In the genomic region with DNA sequence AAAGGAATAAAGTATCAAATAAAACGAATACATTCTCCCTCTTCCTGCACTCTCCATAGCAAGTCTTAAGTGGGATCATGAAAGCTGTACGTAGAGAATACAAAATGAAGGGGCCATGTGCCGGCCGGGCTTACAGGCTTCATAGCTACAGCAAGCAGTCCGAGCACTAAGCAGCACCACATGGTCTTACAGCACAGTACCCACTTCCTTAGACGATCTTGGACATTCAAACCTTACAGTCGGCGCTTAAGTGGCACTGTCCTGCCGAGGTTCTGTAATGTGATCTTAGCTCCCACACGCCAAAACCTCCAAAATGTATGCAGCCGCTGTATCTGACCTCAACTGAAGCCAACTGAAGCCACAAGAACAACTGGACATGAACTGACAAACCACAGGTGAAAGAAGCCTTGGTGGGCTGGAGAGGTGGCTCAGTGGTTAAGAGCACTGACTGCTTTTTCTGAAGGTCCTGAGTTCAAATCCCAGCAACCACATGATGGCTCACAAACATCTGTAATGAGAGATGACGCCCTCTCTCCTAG, we compare ENCODE assay signal across 17 mouse cellular contexts. TPM values are rescaled to one million over a fixed set of nuclear protein-coding genes. Genes with fewer than 3 reads are reported as not detected.
A peak's percentile ranks its signal among the peaks of the same experiment; 100 is the strongest.
DNase-seq lines count a peak whose midpoint lies in the region; ATAC-seq and TF ChIP-seq lines count a peak whose summit lies in the region.
"Had no signal": no experiment of that assay in that cellular context is flagged by ENCODE, and none has a peak within 500 bp of the region (broad histone marks: within the 10 kb centered on the region; RNA-seq: fewer than 3 reads in every experiment).

No protein-coding gene starts in this region.

- 76% methylated on average over 12 of the region's 12 CpGs for WGBS in intestine, embryonic 15.5 days
- 82% methylated on average over 12 of the region's 12 CpGs for WGBS in intestine, embryonic 16.5 days
- WGBS in stomach, embryonic 14.5 days, result 78% methylated on average over 12 of the region's 12 CpGs
- 77% methylated on average over 12 of the region's 12 CpGs for WGBS in stomach, postnatal 0 days
- 78% methylated on average over 12 of the region's 12 CpGs for WGBS in stomach, embryonic 15.5 days

- H3K36me3 ChIP-seq in intestine, embryonic 15.5 days, result no peaks in the 10 kb centered on the region
- H3K36me3 ChIP-seq in intestine, embryonic 16.5 days (ENCODE audit: control insufficient read depth, insufficient read depth, low read length), result no peaks in the 10 kb centered on the region
- no peaks in the 10 kb centered on the region for H3K36me3 ChIP-seq in stomach, embryonic 14.5 days (ENCODE audit: control insufficient read depth, insufficient read depth, low read length)
- H3K36me3 ChIP-seq in stomach, postnatal 0 days (ENCODE audit: control insufficient read depth, insufficient read depth, low read length), result no peaks in the 10 kb centered on the region
- no peaks in the 10 kb centered on the region for H3K36me3 ChIP-seq in stomach, embryonic 15.5 days
- H3K36me3 ChIP-seq: limb, embryonic 13.5 days; neural tube, embryonic 13.5 days had no signal

- no peaks in the 10 kb centered on the region for H3K27me3 ChIP-seq in intestine, embryonic 15.5 days (replicated peaks)
- H3K27me3 ChIP-seq in intestine, embryonic 16.5 days (replicated peaks; ENCODE audit: control insufficient read depth, insufficient read depth, low read length), result no peaks in the 10 kb centered on the region
- H3K27me3 ChIP-seq in stomach, embryonic 14.5 days (ENCODE audit: control insufficient read depth, insufficient read depth, low read length), result no peaks in the 10 kb centered on the region
- no peaks in the 10 kb centered on the region for H3K27me3 ChIP-seq in stomach, postnatal 0 days (ENCODE audit: control insufficient read depth, insufficient read depth, low read length)
- H3K27me3 ChIP-seq in stomach, embryonic 15.5 days (replicated peaks), result no peaks in the 10 kb centered on the region
- H3K27me3 ChIP-seq: limb, embryonic 13.5 days; neural tube, embryonic 13.5 days had no signal

- no peaks in the 10 kb centered on the region for H3K9me3 ChIP-seq in intestine, embryonic 15.5 days
- H3K9me3 ChIP-seq in intestine, embryonic 16.5 days (ENCODE audit: control insufficient read depth, low read length), result no peaks in the 10 kb centered on the region
- H3K9me3 ChIP-seq in stomach, embryonic 14.5 days (ENCODE audit: control insufficient read depth, low read depth, low read length), result no peaks in the 10 kb centered on the region
- H3K9me3 ChIP-seq in stomach, postnatal 0 days (ENCODE audit: control insufficient read depth, low read length), result no peaks in the 10 kb centered on the region
- H3K9me3 ChIP-seq in stomach, embryonic 15.5 days, result no peaks in the 10 kb centered on the region
- H3K9me3 ChIP-seq: limb, embryonic 13.5 days; neural tube, embryonic 13.5 days had no signal

- no peak for DNase-seq in stomach, postnatal 0 days (ENCODE audit: low spot score)
- DNase-seq in adrenal gland, adult 2 months, result no peak
- no peak for DNase-seq in frontal cortex, postnatal 10 days (ENCODE audit: low spot score in 2 of 2)
- DNase-seq: cerebellum, adult 11-12 months; heart, postnatal 36 days; kidney, postnatal 14 days; thymus, adult 18-20 months had no signal

- no peak for ATAC-seq in intestine, embryonic 15.5 days
- ATAC-seq in intestine, embryonic 16.5 days, result no peak
- ATAC-seq in stomach, embryonic 14.5 days (ENCODE audit: insufficient number of reproducible peaks, insufficient read depth, low FRiP score, low read depth), result no peak
- ATAC-seq in stomach, postnatal 0 days (ENCODE audit: low FRiP score, low TSS enrichment), result no peak
- peak; percentile 69 for ATAC-seq in granulocyte monocyte progenitor cell, adult 5-6 weeks (replicated peaks; ENCODE audit: poor library complexity, severe bottlenecking)
- no peak for ATAC-seq in stomach, embryonic 15.5 days (ENCODE audit: insufficient read depth, low FRiP score, low read depth)
- ATAC-seq: hindbrain, postnatal 0 days; midbrain, embryonic 16.5 days had no signal

- no peak overlapping the region for H3K4me3 ChIP-seq in intestine, embryonic 15.5 days (replicated peaks)
- H3K4me3 ChIP-seq in intestine, embryonic 16.5 days (ENCODE audit: low read length), result no peak overlapping the region
- H3K4me3 ChIP-seq in stomach, embryonic 14.5 days (ENCODE audit: low read depth, low read length), result no peak overlapping the region
- H3K4me3 ChIP-seq in stomach, postnatal 0 days (ENCODE audit: low read depth, low read length), result no peak overlapping the region
- no peak overlapping the region for H3K4me3 ChIP-seq in stomach, embryonic 15.5 days (replicated peaks)
- H3K4me3 ChIP-seq: limb, embryonic 13.5 days; neural tube, embryonic 13.5 days had no signal

- H3K9ac ChIP-seq in intestine, embryonic 15.5 days, result no peak overlapping the region
- H3K9ac ChIP-seq in intestine, embryonic 16.5 days (ENCODE audit: low read depth, low read length), result no peak overlapping the region
- no peak overlapping the region for H3K9ac ChIP-seq in stomach, embryonic 14.5 days (replicated peaks; ENCODE audit: low read depth, low read length)
- H3K9ac ChIP-seq in stomach, postnatal 0 days (ENCODE audit: low read length), result no peak overlapping the region
- no peak overlapping the region for H3K9ac ChIP-seq in stomach, embryonic 15.5 days
- H3K9ac ChIP-seq: limb, embryonic 13.5 days; neural tube, embryonic 13.5 days had no signal

- no peak for TF ChIP-seq CTCF in stomach, postnatal 0 days (IDR thresholded peaks at IDR 0.05; ENCODE audit: low read depth)

- H3K4me1 ChIP-seq in intestine, embryonic 15.5 days (replicated peaks), result peaks cover 12% of the 10 kb centered on the region
- H3K4me1 ChIP-seq in intestine, embryonic 16.5 days (ENCODE audit: control insufficient read depth, insufficient read depth, low read length), result peaks cover 22% of the 10 kb centered on the region
- peaks cover 15% of the 10 kb centered on the region for H3K4me1 ChIP-seq in stomach, embryonic 14.5 days (ENCODE audit: control insufficient read depth, insufficient read depth, low read length)
- H3K4me1 ChIP-seq in stomach, postnatal 0 days (replicated peaks; ENCODE audit: control insufficient read depth, insufficient read depth), result no peaks in the 10 kb centered on the region
- H3K4me1 ChIP-seq in stomach, embryonic 15.5 days, result peaks cover 13% of the 10 kb centered on the region

- no peak for TF ChIP-seq EP300 in stomach, postnatal 0 days (optimal IDR thresholded peaks at IDR 0.05)

- H3K27ac ChIP-seq in intestine, embryonic 15.5 days, result peak overlapping the region; percentile 42; the same call in 1 of the 2 replicates
- H3K27ac ChIP-seq in intestine, embryonic 16.5 days (ENCODE audit: low read length), result no peak overlapping the region
- peak overlapping the region; percentile 2; the same call in 1 of the 2 replicates for H3K27ac ChIP-seq in stomach, embryonic 14.5 days (ENCODE audit: low read length)
- H3K27ac ChIP-seq in stomach, postnatal 0 days (replicated peaks), result no peak overlapping the region
- 0 out of 2 replicates have a peak overlapping the region, but pooled peaks have one; percentile 8 for H3K27ac ChIP-seq in stomach, embryonic 15.5 days
- H3K27ac ChIP-seq: hindbrain, postnatal 0 days; limb, embryonic 13.5 days; neural tube, embryonic 13.5 days had no signal

- H3K4me2 ChIP-seq in intestine, embryonic 15.5 days (replicated peaks), result peak overlapping the region; percentile 18; the same call in 1 of the 2 replicates
- no peak overlapping the region for H3K4me2 ChIP-seq in intestine, embryonic 16.5 days (ENCODE audit: low read depth, low read length)
- no peak overlapping the region for H3K4me2 ChIP-seq in stomach, embryonic 14.5 days (replicated peaks; ENCODE audit: low read depth, low read length)
- H3K4me2 ChIP-seq in stomach, postnatal 0 days (replicated peaks; ENCODE audit: low read depth), result no peak overlapping the region
- no peak overlapping the region for H3K4me2 ChIP-seq in stomach, embryonic 15.5 days
- H3K4me2 ChIP-seq: heart, embryonic 11.5 days; limb, embryonic 13.5 days; neural tube, embryonic 13.5 days had no signal

RNA-seq across cellular contexts. Expression of gene Arhgap19, which starts 5.0 kb away (rescaled TPM):
- polyA plus RNA-seq in intestine, embryonic 15.5 days (2015; fragmentation: Nextera tagmentation; extraction: Ambion mirVana), result 18.4 and 19.4 TPM in 2 replicates
- polyA plus RNA-seq in intestine, embryonic 16.5 days (2015; fragmentation: Nextera tagmentation; extraction: Ambion mirVana), result 14.2 and 14.8 TPM in 2 replicates
- 25.2 and 25.7 TPM in 2 replicates for polyA plus RNA-seq in stomach, embryonic 14.5 days (2014; fragmentation: Nextera tagmentation; extraction: Ambion mirVana)
- polyA plus RNA-seq in stomach, postnatal 0 days (2015; fragmentation: Nextera tagmentation; extraction: Ambion mirVana), result 2.7 and 3.5 TPM in 2 replicates
- 19.8 and 25.9 TPM in 2 replicates for total RNA-seq in granulocyte monocyte progenitor cell, adult 5-6 weeks (2014; fragmentation: Nextera tagmentation)
- total RNA-seq in granulocyte monocyte progenitor cell, adult 5-6 weeks (2017), result 43.2 and 55.3 TPM in 2 replicates
- polyA plus RNA-seq in stomach, embryonic 15.5 days (2015; fragmentation: Nextera tagmentation; extraction: Ambion mirVana), result 19.1 and 20.8 TPM in 2 replicates
- total RNA-seq in adrenal gland, adult 2 months (2021), result 1 to 10 TPM; 3.5 to 5.2 TPM
- 0.83 TPM in 2 replicates for polyA plus RNA-seq in adrenal gland, adult 2 months (2012; rRNA removed)

RNA-seq across cellular contexts. Expression of gene Frat1, which starts 32.9 kb away (rescaled TPM):
- 12.8 and 13.5 TPM in 2 replicates for polyA plus RNA-seq in intestine, embryonic 15.5 days (2015; fragmentation: Nextera tagmentation; extraction: Ambion mirVana)
- 11.9 and 12.2 TPM in 2 replicates for polyA plus RNA-seq in intestine, embryonic 16.5 days (2015; fragmentation: Nextera tagmentation; extraction: Ambion mirVana)
- 12.9 and 14.1 TPM in 2 replicates for polyA plus RNA-seq in stomach, embryonic 14.5 days (2014; fragmentation: Nextera tagmentation; extraction: Ambion mirVana)
- polyA plus RNA-seq in stomach, postnatal 0 days (2015; fragmentation: Nextera tagmentation; extraction: Ambion mirVana), result 9.3 and 9.8 TPM in 2 replicates
- total RNA-seq in granulocyte monocyte progenitor cell, adult 5-6 weeks (2014; fragmentation: Nextera tagmentation), result 2.6 and 5.6 TPM in 2 replicates
- total RNA-seq in granulocyte monocyte progenitor cell, adult 5-6 weeks (2017), result 10.0 and 11.2 TPM in 2 replicates
- polyA plus RNA-seq in stomach, embryonic 15.5 days (2015; fragmentation: Nextera tagmentation; extraction: Ambion mirVana), result 12.3 and 14.1 TPM in 2 replicates
- total RNA-seq in adrenal gland, adult 2 months (2021), result 10 to 100 TPM in 1 of 2 experiments, 1 to 10 TPM in 1; 3.8 to 10.8 TPM
- polyA plus RNA-seq in adrenal gland, adult 2 months (2012; rRNA removed), result 9.7 and 14.7 TPM in 2 replicates

RNA-seq across cellular contexts. Expression of gene Frat2, which starts 51.1 kb away (rescaled TPM):
- polyA plus RNA-seq in intestine, embryonic 15.5 days (2015; fragmentation: Nextera tagmentation; extraction: Ambion mirVana), result 10.5 and 10.7 TPM in 2 replicates
- polyA plus RNA-seq in intestine, embryonic 16.5 days (2015; fragmentation: Nextera tagmentation; extraction: Ambion mirVana), result 4.7 and 6.0 TPM in 2 replicates
- 3.5 and 5.0 TPM in 2 replicates for polyA plus RNA-seq in stomach, embryonic 14.5 days (2014; fragmentation: Nextera tagmentation; extraction: Ambion mirVana)
- 3.5 and 4.3 TPM in 2 replicates for polyA plus RNA-seq in stomach, postnatal 0 days (2015; fragmentation: Nextera tagmentation; extraction: Ambion mirVana)
- 18.9 and 20.6 TPM in 2 replicates for total RNA-seq in granulocyte monocyte progenitor cell, adult 5-6 weeks (2014; fragmentation: Nextera tagmentation)
- total RNA-seq in granulocyte monocyte progenitor cell, adult 5-6 weeks (2017), result 25.7 and 33.4 TPM in 2 replicates
- 6.9 and 9.0 TPM in 2 replicates for polyA plus RNA-seq in stomach, embryonic 15.5 days (2015; fragmentation: Nextera tagmentation; extraction: Ambion mirVana)
- 1 to 10 TPM; 1.2 to 2.6 TPM for total RNA-seq in adrenal gland, adult 2 months (2021)
- 5.5 and 6.7 TPM in 2 replicates for polyA plus RNA-seq in adrenal gland, adult 2 months (2012; rRNA removed)

RNA-seq across cellular contexts. Expression of gene Slit1, which starts 53.4 kb away (rescaled TPM):
- polyA plus RNA-seq in intestine, embryonic 15.5 days (2015; fragmentation: Nextera tagmentation; extraction: Ambion mirVana), result 0.63 and 0.68 TPM in 2 replicates
- 0.45 and 0.68 TPM in 2 replicates for polyA plus RNA-seq in intestine, embryonic 16.5 days (2015; fragmentation: Nextera tagmentation; extraction: Ambion mirVana)
- 1.00 and 1.4 TPM in 2 replicates for polyA plus RNA-seq in stomach, embryonic 14.5 days (2014; fragmentation: Nextera tagmentation; extraction: Ambion mirVana)
- 0.25 and 0.28 TPM in 2 replicates for polyA plus RNA-seq in stomach, postnatal 0 days (2015; fragmentation: Nextera tagmentation; extraction: Ambion mirVana)
- 0.30 TPM in 1 of 2 replicates, not detected in the other for total RNA-seq in granulocyte monocyte progenitor cell, adult 5-6 weeks (2014; fragmentation: Nextera tagmentation)
- total RNA-seq in granulocyte monocyte progenitor cell, adult 5-6 weeks (2017), result 0.15 and 0.17 TPM in 2 replicates
- 1.1 and 1.5 TPM in 2 replicates for polyA plus RNA-seq in stomach, embryonic 15.5 days (2015; fragmentation: Nextera tagmentation; extraction: Ambion mirVana)
- 10 to 100 TPM in 1 of 2 experiments, 1 to 10 TPM in 1; 2.9 to 18.1 TPM for total RNA-seq in adrenal gland, adult 2 months (2021)
- 11.9 and 17.9 TPM in 2 replicates for polyA plus RNA-seq in adrenal gland, adult 2 months (2012; rRNA removed)

Comparison
In these comparisons a context has a peak if more than half of its experiments do, and no peak if none do; other contexts are left out.
1. H3K27ac ChIP-seq: peak in intestine, embryonic 15.5 days (single experiment), stomach, embryonic 14.5 days (single experiment) and stomach, embryonic 15.5 days (single experiment); none in intestine, embryonic 16.5 days (single experiment) and stomach, postnatal 0 days (single experiment).